Mouse (Mus musculus) liver, postnatal 0 days (tissue): ENCODE measurements at regions not wholly inside any gene's neighbourhood (a gene's known extent, or its start where the extent isn't known, plus 50 kb on each side); places are given as distances from the start of the nearest gene placed in this dataset.

Experiments used
- ATAC-seq: fragments of 200-750 bp; cut with Nextera tagmentation; 2 replicates; pipeline ENCODE4 v1.8.0; 2017; ENCODE audit warnings: mild to moderate bottlenecking, moderate library complexity
- DNase-seq: peaks from one replicate; pipeline ENCODE4 v3.0.0-alpha.2; 2016
- H3K27ac ChIP-seq: fragments of 300-500 bp; sonication (generic); 2 replicates; pipeline ENCODE4 v1.5.1; 2014; ENCODE audit warnings: antibody characterized with exemption, moderate library complexity, mild to moderate bottlenecking, low read depth
- H3K27me3 ChIP-seq: fragments of 300-500 bp; sonication (generic); 2 replicates; pipeline ENCODE4 v1.6.1; 2014; ENCODE audit warnings: low read length, control low read depth, mixed read lengths; ENCODE audit not compliant: insufficient read depth
- H3K36me3 ChIP-seq: fragments of 300-500 bp; sonication (generic); replicated peaks from 2 replicates; pipeline ENCODE4 v1.6.1; 2014; ENCODE audit warnings: mild to moderate bottlenecking, control low read depth, low read length, moderate library complexity, mixed read lengths; ENCODE audit not compliant: insufficient read depth
- H3K4me1 ChIP-seq: fragments of 300-500 bp; sonication (generic); 2 replicates; pipeline ENCODE4 v1.6.1; 2014; ENCODE audit warnings: antibody characterized with exemption, mild to moderate bottlenecking, control low read depth; ENCODE audit not compliant: insufficient read depth
- H3K4me2 ChIP-seq: fragments of 300-500 bp; sonication (generic); 2 replicates; pipeline ENCODE4 v1.6.1; 2014; ENCODE audit warnings: low read depth, mild to moderate bottlenecking, low read length, moderate library complexity, mixed read lengths
- H3K4me3 ChIP-seq: fragments of 300-500 bp; sonication (generic); 2 replicates; pipeline ENCODE4 v1.5.1; 2014; ENCODE audit warnings: low read depth, low read length
- H3K9ac ChIP-seq: fragments of 300-500 bp; sonication (generic); replicated peaks from 2 replicates; pipeline ENCODE4 v1.6.1; 2014; ENCODE audit warnings: mild to moderate bottlenecking, moderate library complexity
- H3K9me3 ChIP-seq: fragments of 300-500 bp; sonication (generic); 2 replicates; pipeline ENCODE4 v1.6.1; 2016; ENCODE audit warnings: mild to moderate bottlenecking, control low read depth, low read length, mixed read lengths
- CTCF ChIP-seq: sonication (generic); IDR thresholded peaks from 2 replicates; pipeline ENCODE4 v1.5.1; 2016; ENCODE audit warnings: antibody characterized with exemption, low read depth
- EP300 ChIP-seq: IDR thresholded peaks from 2 replicates; pipeline ENCODE4 v1.6.1; 2016; ENCODE audit warnings: antibody characterized with exemption, low read depth, mild to moderate bottlenecking
- WGBS: fragments of 180-500 bp; shearing (Covaris S2); extraction: QIAGEN DNeasy Blood & Tissue Kit; methylation state at CpG from one replicate; pipeline ENCODE4 v1.1.7; 2014; ENCODE audit not compliant: insufficient replicate concordance; 5-methylcytosine and 5-hydroxymethylcytosine counted together

DNA sequence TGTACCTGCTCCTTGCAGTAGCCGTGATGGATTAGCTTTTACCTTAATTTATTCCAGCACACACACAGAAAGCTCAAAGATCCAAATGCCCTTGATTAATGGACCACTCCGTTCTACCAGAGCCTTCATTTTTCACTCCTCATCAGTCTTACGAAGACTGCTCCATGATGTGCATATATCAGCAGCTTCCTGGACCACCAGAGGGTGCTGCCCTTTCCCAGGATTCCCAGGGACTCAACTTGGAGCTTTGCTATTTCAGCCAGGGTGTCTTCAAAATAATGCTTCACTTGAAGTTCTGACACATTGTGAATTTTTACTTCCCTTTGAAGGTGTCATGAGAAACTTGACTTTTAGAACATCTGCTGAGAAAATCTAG lies 467.8 kb upstream of the Adamts9 start:
- ATAC-seq, result no peak
- 74% methylated on average over 3 of the region's 3 CpGs for WGBS
- DNase-seq, result no peak

DNA sequence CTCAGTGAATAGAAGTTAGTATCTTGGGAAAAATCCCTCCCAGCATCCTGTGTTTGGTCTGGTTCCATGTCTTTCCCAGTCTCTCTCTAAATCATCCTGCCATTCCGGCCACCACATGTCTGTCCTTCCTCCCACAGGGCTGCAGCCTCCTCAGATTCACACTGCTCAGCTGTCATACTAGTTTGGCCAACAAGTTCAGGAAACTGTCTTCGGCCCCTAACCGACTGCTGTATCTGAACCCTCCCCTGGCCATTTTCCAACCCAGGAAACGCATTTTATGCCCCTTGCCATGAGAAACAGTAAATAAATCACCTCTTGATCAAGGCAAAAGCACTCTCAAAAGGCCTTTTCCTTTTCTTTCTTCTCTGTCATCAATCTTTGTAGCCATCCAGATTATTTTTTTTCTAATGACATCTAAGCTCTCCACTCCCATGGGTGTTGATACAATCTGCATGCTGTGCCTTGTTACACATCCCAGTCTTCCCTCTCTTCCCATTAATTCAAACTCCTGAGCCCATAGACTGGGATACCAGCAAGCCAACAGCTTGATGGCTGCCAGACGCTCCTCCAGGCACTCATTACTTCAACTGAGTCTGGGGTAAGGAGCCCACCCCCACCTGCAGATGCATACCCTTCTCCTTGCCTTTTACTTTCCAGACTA lies 467.3 kb upstream of the Adamts9 start:
- no peak for DNase-seq
- Histone ChIP-seq H3K4me1 (no peaks in the 10 kb centered on the region), H3K4me2 (no peak overlapping the region), H3K27me3 (no peaks in the 10 kb centered on the region), H3K4me3 (no peak overlapping the region), H3K9me3 (no peaks in the 10 kb centered on the region), H3K27ac (no peak overlapping the region), H3K9ac (no peak overlapping the region), H3K36me3 (no peaks in the 10 kb centered on the region)
- no peak for TF ChIP-seq EP300
- no peak for TF ChIP-seq CTCF
- ATAC-seq, result no peak
- 55% methylated on average over 5 of the region's 5 CpGs for WGBS

More for the DNA sequence above, 467.8 kb upstream of the Adamts9 start:
- Histone ChIP-seq H3K4me3 (no peak overlapping the region), H3K27me3 (no peaks in the 10 kb centered on the region), H3K9me3 (no peaks in the 10 kb centered on the region), H3K9ac (no peak overlapping the region), H3K27ac (no peak overlapping the region), H3K4me1 (no peaks in the 10 kb centered on the region), H3K4me2 (no peak overlapping the region), H3K36me3 (no peaks in the 10 kb centered on the region)
- no peak for TF ChIP-seq EP300
- no peak for TF ChIP-seq CTCF

DNA sequence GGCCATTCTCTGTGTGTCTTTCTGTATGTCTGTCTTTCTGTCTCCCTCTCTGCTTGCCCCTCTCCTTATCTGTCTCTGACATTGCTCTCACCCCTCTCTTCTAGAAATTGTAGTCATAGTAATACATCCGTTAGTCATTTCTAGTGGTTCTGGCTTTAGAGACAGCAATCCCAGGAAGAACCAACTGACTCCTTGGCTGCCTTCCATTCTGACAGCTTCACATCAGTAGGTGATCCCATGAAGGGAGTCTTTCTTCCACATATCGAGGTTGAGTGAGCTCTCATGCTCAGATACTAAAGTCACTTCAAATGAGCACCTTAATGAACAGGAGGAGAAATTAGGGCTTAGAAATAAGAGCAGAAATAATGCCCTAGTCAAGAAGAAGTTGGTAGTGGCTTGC lies 455.3 kb upstream of the Adamts9 start:
- no peak overlapping the region for H3K27ac ChIP-seq
- no peaks in the 10 kb centered on the region for H3K9me3 ChIP-seq
- DNase-seq, result no peak
- no peaks in the 10 kb centered on the region for H3K36me3 ChIP-seq
- no peaks in the 10 kb centered on the region for H3K4me1 ChIP-seq
- 61% methylated on average over 2 of the region's 2 CpGs for WGBS
- no peak overlapping the region for H3K9ac ChIP-seq
- H3K27me3 ChIP-seq, result no peaks in the 10 kb centered on the region
- no peak for ATAC-seq
- TF ChIP-seq CTCF (no peak), EP300 (no peak)
- no peak overlapping the region for H3K4me2 ChIP-seq
- no peak overlapping the region for H3K4me3 ChIP-seq

DNA sequence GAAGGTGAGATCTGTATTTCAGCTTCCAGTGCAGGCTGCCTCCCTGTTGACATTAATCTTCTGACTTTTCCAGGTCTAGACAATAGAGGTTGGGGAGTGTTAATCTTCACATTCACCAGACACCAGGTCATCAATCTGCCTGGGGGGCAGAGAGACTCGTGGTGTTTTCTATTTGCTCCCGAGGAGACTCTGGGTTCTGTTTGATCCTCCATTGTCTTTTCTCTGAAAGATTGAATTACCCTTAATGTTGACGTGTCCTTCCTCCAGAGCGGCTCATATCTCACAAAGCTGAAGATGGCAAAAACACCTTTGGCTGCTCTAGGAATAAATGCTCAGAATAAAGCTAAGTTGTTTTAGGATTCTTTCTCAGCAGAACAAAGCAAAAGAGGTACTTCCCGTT lies 453.8 kb upstream of the Adamts9 start:
- H3K9me3 ChIP-seq, result no peaks in the 10 kb centered on the region
- H3K9ac ChIP-seq, result no peak overlapping the region
- TF ChIP-seq EP300 (no peak), CTCF (no peak)
- DNase-seq (no peak), ATAC-seq (no peak)
- H3K4me2 ChIP-seq, result no peak overlapping the region
- H3K4me1 ChIP-seq, result no peaks in the 10 kb centered on the region
- no peak overlapping the region for H3K27ac ChIP-seq
- H3K27me3 ChIP-seq, result no peaks in the 10 kb centered on the region
- no peak overlapping the region for H3K4me3 ChIP-seq
- WGBS, result 42% methylated on average over 5 of the region's 5 CpGs
- no peaks in the 10 kb centered on the region for H3K36me3 ChIP-seq

DNA sequence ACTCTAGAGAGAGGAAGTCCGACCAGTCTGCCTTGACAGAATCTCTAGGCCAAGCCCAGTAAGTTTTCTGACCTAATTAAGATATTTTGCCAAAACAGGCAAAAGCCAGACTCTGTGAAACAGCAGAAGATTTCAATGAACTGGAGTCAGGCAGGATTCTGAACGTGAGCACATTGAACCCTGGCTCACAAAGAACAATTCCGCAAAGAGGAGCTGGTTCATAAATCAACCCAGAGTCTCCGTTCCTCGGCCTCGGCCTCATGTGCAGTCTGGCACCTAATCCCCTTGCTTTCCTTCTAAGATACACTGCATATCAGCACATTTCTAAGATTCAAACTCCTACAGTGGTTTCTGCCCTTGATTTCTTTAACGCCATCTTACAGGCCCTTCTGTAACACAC lies 452.7 kb upstream of the Adamts9 start:
- TF ChIP-seq EP300 (no peak), CTCF (no peak)
- 70% methylated on average over 7 of the region's 7 CpGs for WGBS
- ATAC-seq (no peak), DNase-seq (no peak)
- no peaks in the 10 kb centered on the region for H3K36me3 ChIP-seq
- H3K27me3 ChIP-seq, result no peaks in the 10 kb centered on the region
- H3K27ac ChIP-seq, result no peak overlapping the region
- no peaks in the 10 kb centered on the region for H3K4me1 ChIP-seq
- no peak overlapping the region for H3K4me3 ChIP-seq
- no peak overlapping the region for H3K9ac ChIP-seq
- no peak overlapping the region for H3K4me2 ChIP-seq
- no peaks in the 10 kb centered on the region for H3K9me3 ChIP-seq

DNA sequence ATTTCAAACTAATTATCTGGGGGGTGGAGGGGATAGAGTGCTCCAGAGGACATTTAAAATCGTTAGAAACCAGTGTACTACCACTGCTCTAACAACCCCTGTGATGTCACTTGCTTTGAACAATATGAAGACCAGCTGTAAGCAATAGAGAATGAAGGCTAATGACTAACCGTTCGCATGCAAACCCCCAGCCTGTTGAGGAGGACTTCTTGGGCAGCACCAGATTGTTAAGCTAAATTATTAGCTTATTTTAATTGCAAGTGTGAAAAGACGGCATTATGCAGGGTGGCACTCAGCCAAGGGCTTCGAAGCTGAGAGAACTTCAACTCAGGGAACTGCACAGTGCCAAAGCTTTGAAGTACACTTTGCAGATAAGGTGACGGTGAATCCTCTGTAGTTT lies 452.0 kb upstream of the Adamts9 start:
- no peak overlapping the region for H3K4me2 ChIP-seq
- no peaks in the 10 kb centered on the region for H3K27me3 ChIP-seq
- TF ChIP-seq CTCF, result no peak
- no peak for TF ChIP-seq EP300
- no peak overlapping the region for H3K4me3 ChIP-seq
- no peaks in the 10 kb centered on the region for H3K9me3 ChIP-seq
- DNase-seq (no peak), ATAC-seq (no peak)
- no peak overlapping the region for H3K27ac ChIP-seq
- WGBS, result 70% methylated on average over 6 of the region's 6 CpGs
- H3K36me3 ChIP-seq, result no peaks in the 10 kb centered on the region
- H3K9ac ChIP-seq, result no peak overlapping the region
- no peaks in the 10 kb centered on the region for H3K4me1 ChIP-seq

DNA sequence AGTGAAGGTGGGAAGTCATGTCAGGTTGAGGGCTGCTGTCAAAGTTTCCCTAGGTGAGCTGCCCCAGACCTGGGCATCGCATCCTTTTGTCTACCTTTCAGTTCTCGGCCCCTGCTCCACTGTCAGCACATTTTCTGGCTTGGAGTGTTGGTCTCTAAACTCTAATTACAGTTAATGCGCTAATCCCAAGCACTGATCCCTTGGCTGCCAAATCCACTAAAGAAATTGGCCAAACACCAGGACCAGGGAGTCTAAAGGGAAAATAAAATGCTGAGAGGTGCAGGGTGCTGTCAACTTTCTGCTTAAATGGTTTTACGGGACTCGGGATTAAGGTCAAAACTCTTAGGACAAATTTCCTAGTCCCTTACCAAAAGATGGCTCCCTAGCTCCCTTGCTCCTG lies 450.3 kb upstream of the Adamts9 start:
- no peaks in the 10 kb centered on the region for H3K9me3 ChIP-seq
- ATAC-seq (no peak), DNase-seq (no peak)
- H3K36me3 ChIP-seq, result no peaks in the 10 kb centered on the region
- H3K27ac ChIP-seq, result no peak overlapping the region
- no peaks in the 10 kb centered on the region for H3K27me3 ChIP-seq
- H3K4me2 ChIP-seq, result no peak overlapping the region
- no peak overlapping the region for H3K9ac ChIP-seq
- H3K4me3 ChIP-seq, result no peak overlapping the region
- 73% methylated on average over 5 of the region's 5 CpGs for WGBS
- TF ChIP-seq EP300 (no peak), CTCF (no peak)
- no peaks in the 10 kb centered on the region for H3K4me1 ChIP-seq
